Mouse (Mus musculus) brown adipose tissue, adult 24 weeks (tissue): ENCODE data around the gene Foxr1. TPM values are rescaled to one million over a fixed set of nuclear protein-coding genes. Genes with fewer than 3 reads are reported as not detected.

Experiments used
- H3K27ac ChIP-seq: fragments of 200-500 bp; replicated peaks from 2 replicates; pipeline ENCODE4 v1.5.1; 2012; ENCODE audit warnings: low read depth, mild to moderate bottlenecking, low read length
- H3K4me1 ChIP-seq: fragments of 200-500 bp; 2 replicates; pipeline ENCODE4 v1.6.1; 2012; ENCODE audit warnings: low read length, mixed read lengths; ENCODE audit not compliant: control insufficient read depth, insufficient read depth, insufficient read length
- H3K4me3 ChIP-seq: fragments of 200-500 bp; 2 replicates; pipeline ENCODE4 v1.5.1; 2012; ENCODE audit warnings: low read depth, mild to moderate bottlenecking, low read length, moderate library complexity; ENCODE audit not compliant: insufficient read depth
- polyA plus RNA-seq: library from polyadenylated mRNA; stranded (reverse); fragments of >200 nt; gene quantifications from 2 replicates; pipeline ENCODE4 v1.2.4, GENCODE M21; 2012; ENCODE audit not compliant: missing spikeins, insufficient read depth, insufficient read length

Gene Foxr1
- polyA plus RNA-seq, 1 experiment: not detected

DNA sequence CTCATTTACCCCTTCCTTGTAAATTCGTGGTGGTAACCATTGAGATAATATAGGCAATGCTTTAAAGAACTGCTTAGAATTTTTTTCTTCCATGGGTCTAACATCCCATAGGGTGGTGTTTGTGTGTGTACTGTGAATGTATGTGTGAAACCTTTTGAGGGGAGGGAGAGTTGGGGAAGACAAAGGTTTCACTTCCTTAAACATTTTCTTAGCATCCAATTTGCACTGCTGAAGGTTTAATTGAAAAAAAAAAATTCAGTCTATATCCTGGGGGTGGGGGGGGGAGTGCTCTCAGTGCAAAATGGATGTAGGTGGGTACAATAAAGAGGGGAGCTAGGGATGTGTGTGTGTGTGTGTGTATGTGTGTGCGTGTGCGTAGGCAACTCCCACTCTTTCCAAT is 41.2 kb upstream of the Foxr1 start:
- Histone ChIP-seq H3K4me3 (peak overlapping the region; percentile 97), H3K27ac (0 out of 2 replicates have a peak overlapping the region, but pooled peaks have one; percentile 4), H3K4me1 (peaks cover 12% of the 10 kb centered on the region; the same call in 1 of the 2 replicates)

DNA sequence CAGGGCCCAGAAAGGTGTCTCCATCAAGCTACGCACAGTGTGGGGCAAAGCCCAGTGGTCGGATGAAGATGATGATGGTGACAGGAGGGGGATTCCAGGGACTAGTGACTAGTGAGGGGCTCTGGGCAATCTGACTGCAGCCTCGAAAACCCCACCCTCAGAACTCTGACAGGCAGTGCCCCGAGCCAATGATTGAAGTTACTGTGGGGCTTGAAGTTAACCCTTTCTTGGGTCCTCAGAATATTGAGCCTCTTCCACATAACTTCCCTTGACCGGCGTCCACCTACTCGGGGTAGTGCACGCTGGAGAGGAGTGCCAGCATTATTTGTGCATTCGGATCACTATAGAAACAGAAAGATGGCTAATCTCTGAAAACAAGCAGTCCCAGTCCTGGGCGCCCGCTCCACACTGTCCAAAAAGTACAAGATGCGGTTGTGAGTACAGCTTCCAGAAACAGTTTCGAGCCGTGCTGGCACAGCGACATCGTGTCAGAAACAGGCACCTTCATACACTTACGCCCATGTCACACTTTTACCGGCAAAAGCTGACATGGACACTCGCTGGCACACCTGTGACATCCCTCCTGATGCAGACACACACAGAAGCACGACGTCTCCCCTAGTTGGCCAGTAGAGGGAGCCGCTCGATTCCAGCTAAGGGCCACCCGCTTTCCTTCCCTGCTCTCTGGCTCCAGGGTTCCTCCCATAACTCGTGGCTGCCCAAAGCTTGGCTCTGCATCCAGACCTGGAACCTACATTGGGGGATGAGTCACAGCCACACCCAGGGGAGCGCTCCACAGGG is 38.9 kb upstream of the Foxr1 start:
- Histone ChIP-seq H3K27ac (peak overlapping the region; percentile 84), H3K4me1 (no peaks in the 10 kb centered on the region), H3K4me3 (peak overlapping the region; percentile 68)

DNA sequence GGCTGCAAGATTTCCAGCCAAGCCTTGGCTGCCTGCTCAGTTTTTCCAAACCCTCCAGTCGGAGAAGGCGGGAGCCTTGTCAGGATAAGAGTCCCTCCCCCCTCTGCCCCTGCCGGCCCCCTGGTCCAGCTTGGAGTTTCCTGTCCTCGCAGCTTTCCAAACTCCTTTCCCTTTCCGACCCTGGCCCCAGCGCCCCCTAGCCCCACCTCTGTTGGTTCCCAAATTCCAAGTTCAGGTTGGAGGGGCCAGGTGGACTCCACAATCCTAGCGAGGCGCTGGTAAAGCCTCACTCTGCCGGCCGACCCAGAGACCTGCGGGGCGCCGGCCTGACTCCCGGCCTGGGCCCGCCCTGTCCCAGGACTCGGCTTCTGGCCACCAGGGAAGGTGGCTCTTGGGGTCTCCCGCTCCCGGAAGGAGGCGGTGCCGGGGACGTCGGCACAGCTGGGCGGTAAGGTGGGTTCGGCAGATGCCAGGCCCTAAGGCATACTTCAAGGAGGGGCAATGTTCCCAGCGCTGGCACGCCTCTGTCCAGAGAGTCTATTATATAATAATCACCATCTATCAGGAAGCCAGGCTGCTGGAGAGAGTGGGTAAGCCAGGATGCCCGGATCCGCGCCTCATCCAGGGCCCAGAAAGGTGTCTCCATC is 38.1 kb upstream of the Foxr1 start:
- H3K27ac ChIP-seq: peak overlapping the region; percentile 84
- no peaks in the 10 kb centered on the region for H3K4me1 ChIP-seq
- H3K4me3 ChIP-seq: peak overlapping the region; percentile 68

DNA sequence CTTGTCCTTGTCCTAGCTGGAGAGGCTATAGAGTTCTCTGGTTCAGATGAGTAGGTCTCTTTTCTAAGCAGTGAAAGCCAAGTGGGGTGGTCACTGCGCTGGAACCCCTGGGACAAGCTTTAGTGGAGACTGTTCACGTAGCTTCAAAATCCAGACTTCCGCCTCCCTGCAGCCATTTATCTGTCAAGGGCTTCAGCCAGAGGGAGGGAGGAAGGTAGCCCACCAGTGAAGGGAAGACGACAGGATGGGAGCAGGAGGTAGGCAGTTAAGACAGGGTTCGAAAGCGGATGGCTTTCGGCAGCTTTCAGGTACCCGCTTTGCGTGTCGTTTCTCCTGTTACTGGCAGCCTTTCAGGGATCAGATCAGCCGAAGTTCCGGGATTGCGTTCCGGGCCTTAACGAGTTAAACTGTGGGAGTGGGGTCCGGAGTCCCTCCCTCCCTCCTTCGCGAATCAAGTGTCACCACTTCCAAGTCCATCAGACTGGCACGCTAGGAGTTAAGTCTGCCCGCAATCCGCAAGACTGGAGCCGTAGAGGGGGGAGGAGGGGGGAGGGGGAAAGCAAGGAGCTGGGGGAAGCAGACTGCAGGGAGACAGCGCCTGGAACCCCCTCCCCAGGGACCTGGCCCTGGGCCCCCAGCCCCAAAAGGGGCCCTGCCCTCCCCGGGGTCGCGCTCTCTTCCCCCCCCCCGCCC is 37.4 kb upstream of the Foxr1 start:
- H3K27ac ChIP-seq: peak overlapping the region; percentile 15
- H3K4me3 ChIP-seq: peak overlapping the region; percentile 68
- H3K4me1 ChIP-seq: no peaks in the 10 kb centered on the region

DNA sequence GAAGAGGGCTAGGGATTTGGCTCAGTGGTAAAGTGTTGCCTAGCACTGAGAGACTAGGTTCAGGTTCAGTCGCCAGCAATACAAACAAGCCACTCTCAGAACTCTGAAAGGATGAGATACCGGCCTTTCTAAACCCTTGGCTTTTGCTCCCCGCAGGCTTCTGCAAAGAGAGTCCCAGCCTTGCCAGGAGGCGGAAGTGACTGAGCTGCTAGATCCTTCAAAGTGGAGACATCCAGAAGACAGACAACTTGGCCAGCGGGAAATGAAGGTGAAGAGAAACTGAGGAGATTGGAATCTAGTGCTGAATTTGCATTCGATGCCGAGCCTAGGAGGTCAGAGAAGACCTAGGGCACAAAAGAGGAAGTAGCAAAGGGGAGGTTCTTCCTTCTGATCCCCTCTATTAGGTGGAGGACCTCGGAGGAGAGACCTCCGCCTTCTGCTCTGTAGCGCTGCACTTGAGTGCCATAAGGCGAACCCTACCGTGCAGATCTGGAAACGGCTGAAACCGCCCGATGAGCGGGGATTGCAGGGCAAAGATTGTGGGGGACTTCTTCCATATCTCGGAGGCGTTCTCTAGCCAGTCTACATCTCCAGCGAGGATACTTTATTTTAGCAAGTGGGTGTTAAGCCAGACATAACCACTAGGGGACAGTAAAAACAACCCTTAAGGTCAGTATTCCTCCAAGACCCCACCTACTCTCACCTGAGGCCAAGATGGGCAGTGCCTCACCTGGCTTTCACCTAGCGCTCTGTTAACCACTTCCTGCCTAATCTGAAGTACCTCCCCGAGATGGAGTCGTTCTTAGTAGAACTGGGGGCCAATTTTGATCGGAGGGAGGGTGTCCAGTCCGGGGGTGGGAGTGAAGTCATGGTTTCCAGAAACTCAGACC is 36.6 kb upstream of the Foxr1 start:
- Histone ChIP-seq H3K4me1 (no peaks in the 10 kb centered on the region), H3K4me3 (peak overlapping the region; percentile 68), H3K27ac (no peak overlapping the region)

DNA sequence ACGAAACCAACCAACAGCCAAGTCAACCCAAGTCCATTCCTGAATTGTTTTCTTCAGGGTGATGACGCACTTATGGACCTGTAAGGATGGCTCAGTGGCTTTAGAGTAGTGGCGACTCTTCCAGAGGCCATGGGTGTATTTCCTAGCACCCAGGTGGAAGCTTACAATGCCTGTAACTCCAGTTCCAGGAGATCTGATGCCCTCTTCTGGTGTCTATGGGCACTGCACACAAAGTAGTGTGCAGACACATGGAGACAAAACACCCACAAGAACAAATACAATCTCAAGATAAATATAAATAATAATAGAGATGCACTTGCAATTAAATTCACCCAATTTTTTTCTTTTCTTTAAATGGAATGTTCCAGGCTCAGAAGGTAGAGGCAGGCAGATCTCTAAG is 35.0 kb upstream of the Foxr1 start:
- Histone ChIP-seq H3K4me1 (no peaks in the 10 kb centered on the region), H3K27ac (no peak overlapping the region), H3K4me3 (no peak overlapping the region)

DNA sequence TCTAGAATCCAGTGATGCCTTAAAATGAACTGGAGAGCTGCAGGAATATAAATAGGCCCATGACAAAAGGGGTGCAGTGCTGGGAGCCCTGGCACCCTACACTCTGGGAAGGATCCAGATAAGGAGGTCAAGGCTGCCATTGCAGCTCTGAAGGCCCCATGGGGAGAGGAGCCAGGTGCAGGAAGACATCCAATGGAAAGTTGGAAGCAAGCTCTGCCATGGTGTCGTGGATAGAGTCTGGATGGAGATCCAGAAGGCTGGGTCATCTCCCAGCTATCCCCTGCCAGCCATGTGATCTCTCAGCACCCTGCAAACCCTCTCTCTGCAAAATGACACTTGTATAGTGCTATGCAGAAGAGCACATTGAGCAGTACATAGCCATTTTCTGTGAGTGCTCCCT is 33.4 kb upstream of the Foxr1 start:
- no peak overlapping the region for H3K27ac ChIP-seq
- H3K4me3 ChIP-seq: no peak overlapping the region
- H3K4me1 ChIP-seq: no peaks in the 10 kb centered on the region

DNA sequence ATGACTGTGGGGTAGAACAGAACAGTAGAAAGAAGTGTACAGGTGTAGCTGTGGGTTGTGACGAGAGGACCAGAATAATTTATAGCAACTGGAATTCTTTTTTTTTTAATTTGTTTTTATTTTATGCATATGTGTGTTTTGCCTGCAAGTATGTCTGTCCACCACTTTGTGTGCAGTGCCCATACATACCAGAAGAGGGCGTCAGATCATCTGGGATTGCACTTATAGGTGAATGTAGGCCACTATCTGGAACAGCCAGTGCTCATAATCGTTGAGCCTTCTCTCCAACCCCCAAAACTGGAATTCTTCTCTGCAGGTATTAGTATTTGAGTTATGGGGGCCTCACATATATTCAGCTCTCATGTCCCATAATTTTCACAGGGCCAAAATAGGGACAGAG is 32.2 kb upstream of the Foxr1 start:
- no peak overlapping the region for H3K27ac ChIP-seq
- H3K4me1 ChIP-seq: no peaks in the 10 kb centered on the region
- H3K4me3 ChIP-seq: no peak overlapping the region

DNA sequence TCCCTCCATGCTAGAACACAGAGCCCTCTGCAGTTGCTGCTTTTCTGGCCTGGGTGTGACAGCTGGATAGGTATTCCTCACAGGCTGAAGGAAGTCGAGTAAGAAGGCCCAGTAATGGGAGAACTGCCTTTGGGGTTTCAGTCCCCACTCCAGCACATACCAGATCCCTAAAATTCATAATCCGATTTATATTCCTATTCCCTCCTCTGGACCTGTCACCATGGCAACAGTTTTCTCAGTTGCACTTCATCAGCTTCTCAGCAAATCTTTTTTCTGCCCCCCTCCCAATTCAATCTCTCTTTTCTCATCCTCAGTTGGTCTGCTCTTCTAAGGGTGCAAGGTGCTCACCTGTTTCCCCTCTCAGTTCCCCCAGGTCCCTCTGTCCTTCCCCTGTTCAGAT is 27.9 kb upstream of the Foxr1 start:
- H3K4me3 ChIP-seq: no peak overlapping the region
- no peaks in the 10 kb centered on the region for H3K4me1 ChIP-seq
- no peak overlapping the region for H3K27ac ChIP-seq

DNA sequence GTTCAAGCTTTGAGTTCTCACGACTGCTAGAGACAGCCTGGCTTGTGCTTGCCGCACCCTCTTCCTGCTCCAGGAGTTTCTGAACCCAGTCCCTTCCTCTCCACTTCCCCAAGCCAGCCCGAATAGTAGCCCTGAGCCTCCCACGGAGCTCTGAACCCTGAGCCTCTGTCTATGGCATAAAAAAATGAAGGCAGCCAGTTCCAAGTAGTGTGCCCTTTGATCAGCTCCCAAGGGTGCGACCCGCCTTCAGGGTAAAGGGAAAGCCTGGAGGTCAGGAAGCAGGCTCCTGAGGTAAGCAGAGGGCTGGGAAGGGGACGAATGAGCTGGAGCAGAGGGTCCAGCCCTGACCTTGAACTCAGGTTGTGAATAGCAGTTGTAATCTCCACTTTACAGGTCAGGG is 27.3 kb upstream of the Foxr1 start:
- Histone ChIP-seq H3K27ac (no peak overlapping the region), H3K4me1 (no peaks in the 10 kb centered on the region), H3K4me3 (no peak overlapping the region)

DNA sequence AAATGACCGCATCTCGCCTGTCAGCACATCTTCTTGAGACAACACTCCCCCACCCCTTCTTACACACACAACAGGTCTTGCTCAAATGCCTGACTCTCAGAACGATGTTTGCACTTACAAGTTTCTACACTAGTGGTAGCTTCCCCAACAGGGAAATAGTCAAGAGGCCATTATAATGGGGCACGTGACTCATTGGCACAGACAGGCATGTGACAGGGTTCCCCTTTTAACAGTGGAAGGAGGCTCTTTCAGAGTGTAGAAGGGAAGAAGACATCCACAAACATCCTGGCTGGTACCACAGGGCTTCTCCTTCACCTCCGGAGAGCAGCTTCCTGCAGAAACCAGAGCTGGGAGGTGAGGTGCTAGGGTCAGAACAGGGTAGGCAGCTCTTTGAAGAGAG is 21.0 kb upstream of the Foxr1 start:
- Histone ChIP-seq H3K27ac (no peak overlapping the region), H3K4me1 (no peaks in the 10 kb centered on the region), H3K4me3 (no peak overlapping the region)

DNA sequence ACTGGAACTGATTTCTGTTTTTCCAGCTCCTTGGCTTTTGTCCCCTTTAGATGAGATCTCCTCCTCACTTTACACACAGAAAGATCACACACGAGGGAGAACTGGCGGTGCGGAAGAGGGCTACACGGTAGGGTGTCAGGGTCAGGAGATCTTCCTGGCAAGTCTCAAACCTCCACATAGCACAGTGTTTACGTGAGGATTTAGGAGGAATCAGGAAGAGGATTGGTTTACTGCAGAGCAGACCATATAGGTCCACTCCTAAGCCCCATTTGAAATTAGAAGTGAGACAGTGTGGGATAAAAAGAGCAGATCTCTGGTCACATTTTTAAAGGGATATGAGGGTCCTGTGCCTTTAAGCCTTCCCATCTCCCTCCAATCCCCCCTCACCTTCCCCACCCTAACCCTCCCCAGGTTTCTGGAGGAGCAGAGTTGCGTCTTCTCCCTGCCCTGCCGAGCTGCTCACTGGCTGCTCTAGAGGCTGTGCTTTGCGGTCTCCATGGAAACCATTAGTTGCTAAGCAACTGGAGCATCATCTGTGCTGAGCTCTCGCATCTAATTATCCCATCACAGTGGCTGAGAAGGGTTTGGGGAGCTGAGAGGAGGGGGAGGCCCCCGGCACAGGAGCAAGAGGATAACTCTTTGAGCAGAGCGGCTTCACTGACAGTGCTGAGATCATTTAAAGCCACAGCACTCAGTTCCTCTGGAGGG is 16.3 kb upstream of the Foxr1 start:
- no peak overlapping the region for H3K4me3 ChIP-seq
- no peak overlapping the region for H3K27ac ChIP-seq
- no peaks in the 10 kb centered on the region for H3K4me1 ChIP-seq

DNA sequence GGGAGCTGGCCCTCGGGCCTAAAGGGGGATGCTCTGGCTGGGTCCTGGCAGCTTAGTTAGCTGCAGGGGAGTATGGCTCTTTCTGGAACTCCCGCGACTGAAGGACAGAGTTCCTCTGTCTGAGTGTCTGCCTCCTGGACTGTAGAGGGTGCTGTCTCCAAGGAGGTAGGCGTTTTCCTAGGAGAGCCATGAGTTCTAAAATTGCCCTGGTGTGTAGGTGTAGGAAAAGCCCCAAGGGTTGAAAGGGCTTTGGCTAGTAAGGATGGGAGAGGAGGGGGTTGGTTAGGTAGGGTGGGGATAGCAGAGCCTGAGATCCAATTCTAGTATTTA is 13.9 kb upstream of the Foxr1 start, which contains the start of gene Upk2:
Gene Upk2, minus strand, starts transcription at position 86 of the 330 bp plus-strand sequence.
- Histone ChIP-seq H3K4me3 (no peak within 1 kb of the TSS), H3K27ac (no peak within 1 kb of the TSS), H3K4me1 (no peaks in the 10 kb centered on the region)

DNA sequence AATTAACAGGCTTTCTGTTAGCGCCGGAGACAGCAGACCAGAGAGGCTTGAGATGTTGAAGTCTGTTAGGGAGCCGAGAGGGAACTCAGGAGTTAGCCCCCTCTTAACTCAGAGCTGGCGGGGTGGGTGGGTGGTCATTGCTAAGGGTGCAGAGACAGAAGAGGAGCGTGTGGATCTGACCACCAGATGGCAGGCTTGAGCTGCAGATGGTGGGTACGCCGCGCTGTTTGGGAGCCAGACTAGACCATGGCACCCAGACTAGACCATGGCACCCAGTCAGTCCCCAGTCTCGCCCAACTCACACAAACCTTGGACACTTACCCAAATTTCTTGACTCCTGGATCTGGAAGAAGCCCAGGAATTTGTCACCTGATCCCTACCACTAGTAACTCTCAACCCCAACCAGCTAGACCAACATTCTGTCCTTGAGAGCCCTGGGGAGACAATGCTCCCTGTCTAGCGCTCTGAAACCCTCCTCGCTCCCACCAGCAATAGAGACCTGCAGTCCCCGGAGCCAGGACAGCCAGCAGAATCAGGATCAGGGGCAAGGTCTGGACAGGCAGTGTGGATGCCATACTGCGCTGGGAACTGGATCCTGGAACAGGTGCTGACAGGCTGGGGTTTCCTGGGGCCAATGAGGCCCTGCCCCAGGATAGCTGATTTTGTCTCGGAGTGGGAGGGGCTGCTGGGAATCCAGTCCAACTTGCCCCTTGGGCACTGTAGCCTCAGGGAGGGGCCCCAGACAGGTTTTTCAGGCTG is 13.4 kb upstream of the Foxr1 start:
- H3K27ac ChIP-seq: no peak overlapping the region
- no peaks in the 10 kb centered on the region for H3K4me1 ChIP-seq
- H3K4me3 ChIP-seq: no peak overlapping the region
